Mouse (Mus musculus) intestine, postnatal 0 days (tissue): ENCODE results near the gene Dnpep. TPM values are rescaled to one million over a fixed set of nuclear protein-coding genes. Genes with fewer than 3 reads are reported as not detected.

Experiments used
- ATAC-seq: fragments of 200-750 bp; cut with Nextera tagmentation; 2 replicates; pipeline ENCODE4 v1.8.0; 2017; ENCODE audit warnings: mild to moderate bottlenecking, moderate TSS enrichment, moderate library complexity
- H3K27ac ChIP-seq: fragments of 300-500 bp; sonication (generic); 2 replicates; pipeline ENCODE4 v1.5.1; 2014; ENCODE audit warnings: mild to moderate bottlenecking, low read depth, low read length, moderate library complexity
- H3K27me3 ChIP-seq: fragments of 300-500 bp; sonication (generic); replicated peaks from 2 replicates; pipeline ENCODE4 v1.6.1; 2014; ENCODE audit warnings: low read length, mixed read lengths; ENCODE audit not compliant: control insufficient read depth, insufficient read depth
- H3K36me3 ChIP-seq: fragments of 300-500 bp; sonication (generic); 2 replicates; pipeline ENCODE4 v1.6.1; 2014; ENCODE audit warnings: mild to moderate bottlenecking, moderate library complexity; ENCODE audit not compliant: control insufficient read depth, insufficient read depth
- H3K4me1 ChIP-seq: fragments of 300-500 bp; sonication (generic); replicated peaks from 2 replicates; pipeline ENCODE4 v1.6.1; 2014; ENCODE audit warnings: antibody characterized with exemption, low read length, mixed read lengths; ENCODE audit not compliant: control insufficient read depth, insufficient read depth
- H3K4me2 ChIP-seq: fragments of 300-500 bp; sonication (generic); replicated peaks from 2 replicates; pipeline ENCODE4 v1.6.1; 2014; ENCODE audit warnings: low read depth, mild to moderate bottlenecking, moderate library complexity
- H3K4me3 ChIP-seq: fragments of 300-500 bp; sonication (generic); 2 replicates; pipeline ENCODE4 v1.5.1; 2014; ENCODE audit warnings: low read depth, low read length
- H3K9ac ChIP-seq: fragments of 300-500 bp; sonication (generic); 2 replicates; pipeline ENCODE4 v1.6.1; 2014; ENCODE audit warnings: mild to moderate bottlenecking, low read depth, low read length
- H3K9me3 ChIP-seq: fragments of 300-500 bp; sonication (generic); 2 replicates; pipeline ENCODE4 v1.6.1; 2016; ENCODE audit warnings: mixed run types; ENCODE audit not compliant: control insufficient read depth
- CTCF ChIP-seq: sonication (generic); IDR thresholded peaks from 2 replicates; pipeline ENCODE4 v1.5.1; 2016; ENCODE audit warnings: low read depth, mild to moderate bottlenecking, control low read depth, antibody characterized with exemption, moderate library complexity
- WGBS: fragments of 180-500 bp; shearing (Covaris S2); extraction: QIAGEN DNeasy Blood & Tissue Kit; methylation state at CpG from one replicate; pipeline ENCODE4 v1.1.7; 2014; 5-methylcytosine and 5-hydroxymethylcytosine counted together
- polyA plus RNA-seq: library from polyadenylated mRNA; unstranded; fragments of >200 nt; fragmentation: Nextera tagmentation; extraction: Ambion mirVana; gene quantifications from 2 replicates; pipeline ENCODE4 v1.2.1, GENCODE M21; 2015

Dnpep gene
- polyA plus RNA-seq, 1 experiment from 2014 or later: 125 TPM

GRCm38 (mm10) chr1:75289888-75290431 lies 27.8 kb downstream of the Dnpep start:
- Histone ChIP-seq H3K27me3 (no peaks in the 10 kb centered on the region), H3K4me2 (no peak overlapping the region), H3K27ac (no peak overlapping the region), H3K9ac (no peak overlapping the region), H3K36me3 (no peaks in the 10 kb centered on the region), H3K4me1 (no peaks in the 10 kb centered on the region), H3K9me3 (no peaks in the 10 kb centered on the region), H3K4me3 (no peak overlapping the region)
- WGBS: 66% methylated on average over 8 of the region's 8 CpGs
- no peak for ATAC-seq
- no peak for TF ChIP-seq CTCF

GRCm38 (mm10) chr1:75289376-75289775 lies 28.4 kb downstream of the Dnpep start:
- no peak overlapping the region for H3K27ac ChIP-seq
- H3K27me3 ChIP-seq: no peaks in the 10 kb centered on the region
- no peak for ATAC-seq
- no peak overlapping the region for H3K9ac ChIP-seq
- H3K4me1 ChIP-seq: no peaks in the 10 kb centered on the region
- no peak for TF ChIP-seq CTCF
- no peaks in the 10 kb centered on the region for H3K36me3 ChIP-seq
- H3K4me2 ChIP-seq: no peak overlapping the region
- H3K9me3 ChIP-seq: no peaks in the 10 kb centered on the region
- no peak overlapping the region for H3K4me3 ChIP-seq
- 15% methylated on average over 7 of the region's 7 CpGs for WGBS

DNA sequence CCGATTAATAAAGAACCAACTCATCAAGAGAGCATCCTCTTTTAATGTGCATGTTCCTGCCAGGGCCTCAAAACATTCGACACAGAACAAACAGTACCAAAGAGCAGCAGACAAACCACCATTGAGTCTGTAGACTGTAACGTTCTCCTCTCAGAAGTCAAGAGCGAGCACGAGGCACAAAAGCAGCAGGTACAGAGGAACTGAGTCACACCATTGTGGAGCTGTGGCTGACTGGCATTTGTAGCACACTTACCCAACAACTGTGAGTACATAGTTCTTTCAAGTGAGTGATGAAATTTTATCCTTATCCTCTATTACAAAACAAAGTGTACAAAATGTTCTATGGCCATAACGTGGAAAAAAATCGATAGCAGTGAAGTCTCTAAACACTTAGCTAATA lies 32.9 kb downstream of the Dnpep start:
- no peaks in the 10 kb centered on the region for H3K27me3 ChIP-seq
- H3K9me3 ChIP-seq: no peaks in the 10 kb centered on the region
- WGBS: 83% methylated on average over 7 of the region's 7 CpGs
- H3K36me3 ChIP-seq: no peaks in the 10 kb centered on the region
- no peaks in the 10 kb centered on the region for H3K4me1 ChIP-seq
- H3K27ac ChIP-seq: no peak overlapping the region
- no peak for TF ChIP-seq CTCF
- H3K4me2 ChIP-seq: no peak overlapping the region
- no peak for ATAC-seq
- H3K9ac ChIP-seq: no peak overlapping the region
- H3K4me3 ChIP-seq: no peak overlapping the region

- H3K4me2 ChIP-seq: no peak overlapping the region
- H3K4me1 ChIP-seq: no peaks in the 10 kb centered on the region
- H3K36me3 ChIP-seq: no peaks in the 10 kb centered on the region
- peaks cover 2% of the 10 kb centered on the region; the same call in 1 of the 2 replicates for H3K27me3 ChIP-seq
- ATAC-seq: no peak
- no peak overlapping the region for H3K27ac ChIP-seq
- 54% methylated on average over 5 of the region's 5 CpGs for WGBS
- no peak overlapping the region for H3K4me3 ChIP-seq
- TF ChIP-seq CTCF: no peak
- no peaks in the 10 kb centered on the region for H3K9me3 ChIP-seq
- H3K9ac ChIP-seq: no peak overlapping the region
These were observed 34.8 kb downstream of the Dnpep start for GRCm38 (mm10) chr1:75283017-75283416.

DNA sequence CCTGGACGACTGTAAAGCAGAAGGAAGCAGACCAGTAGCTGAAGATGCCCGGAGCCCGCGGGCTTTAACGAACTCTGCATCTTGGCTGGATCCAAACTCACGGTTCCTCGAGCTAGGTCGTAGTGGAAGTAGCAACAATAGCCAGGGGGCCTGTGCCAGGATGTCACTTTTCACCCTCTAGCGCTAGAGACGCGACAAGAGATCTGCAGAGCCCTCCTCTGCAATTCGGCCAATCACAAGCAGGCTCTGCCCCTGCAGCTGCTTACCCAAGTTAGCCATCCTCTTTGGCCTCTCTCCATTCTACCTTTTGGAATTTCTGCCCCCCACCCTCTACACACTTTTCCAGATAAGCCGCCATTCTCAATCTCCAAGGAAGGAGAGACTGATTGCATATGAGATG lies 39.6 kb downstream of the Dnpep start, which contains the start of gene Resp18:
Gene Resp18, minus strand, starts transcription at position 188 of the 400 bp plus-strand sequence.
- Histone ChIP-seq H3K27me3 (peaks cover 15% of the 10 kb centered on the region), H3K4me2 (no peak within 1 kb of the TSS), H3K36me3 (no peaks in the 10 kb centered on the region), H3K4me3 (no peak within 1 kb of the TSS), H3K27ac (no peak within 1 kb of the TSS), H3K9me3 (no peaks in the 10 kb centered on the region), H3K4me1 (no peaks in the 10 kb centered on the region), H3K9ac (no peak within 1 kb of the TSS)
- no peak for ATAC-seq
- WGBS: 10% methylated on average over 13 of the region's 13 CpGs
- TF ChIP-seq CTCF: no peak

DNA sequence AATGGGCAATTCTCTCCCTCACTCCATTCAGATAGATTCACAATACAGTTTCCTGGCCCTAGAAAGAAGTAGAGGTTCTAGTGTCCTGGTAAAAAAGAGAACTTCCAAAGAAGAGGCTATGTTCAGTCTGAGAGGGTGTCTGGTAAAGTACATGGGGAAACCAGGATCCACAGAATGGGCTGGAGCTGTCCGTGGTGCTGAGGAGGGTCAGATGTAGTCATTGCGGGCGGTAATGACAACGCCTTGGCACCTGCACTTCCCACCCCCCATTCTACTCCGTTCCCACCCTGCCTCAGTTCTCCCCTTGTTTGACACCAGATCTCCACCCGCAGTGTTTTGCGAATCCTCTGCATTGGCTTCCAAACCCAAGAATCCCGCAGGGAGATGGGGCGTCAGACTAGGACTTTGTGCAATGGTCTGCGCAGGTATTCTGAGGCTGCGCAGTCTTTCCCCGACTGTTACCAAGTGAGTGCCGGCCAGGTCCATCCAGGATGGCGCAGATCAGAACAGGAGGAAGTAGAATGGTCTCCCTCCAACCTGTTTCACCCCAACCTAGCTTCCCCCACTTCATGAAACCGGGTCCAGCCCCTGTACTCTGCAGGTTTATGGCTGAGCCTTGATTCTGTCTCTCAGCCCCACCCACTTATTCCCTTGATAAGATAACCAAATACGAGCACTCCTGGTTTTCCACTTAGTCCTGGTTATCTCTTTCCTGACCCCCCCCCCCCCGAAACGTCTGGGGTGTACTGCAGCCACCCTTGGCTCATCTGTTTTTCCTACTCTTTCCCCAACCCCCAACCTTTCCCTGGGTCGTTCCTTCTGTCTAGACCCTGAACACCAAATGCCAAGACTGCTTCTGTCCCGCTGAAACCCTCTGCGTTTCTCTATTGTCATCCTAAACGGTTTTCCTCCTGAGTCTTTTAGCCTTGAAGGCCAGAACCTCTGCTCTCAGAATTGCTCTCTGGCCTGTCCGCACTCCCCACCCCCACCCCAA lies 40.3 kb downstream of the Dnpep start:
- H3K36me3 ChIP-seq: no peaks in the 10 kb centered on the region
- no peak overlapping the region for H3K27ac ChIP-seq
- no peak for TF ChIP-seq CTCF
- no peaks in the 10 kb centered on the region for H3K4me1 ChIP-seq
- H3K9me3 ChIP-seq: no peaks in the 10 kb centered on the region
- WGBS: 6% methylated on average over 23 of the region's 23 CpGs
- H3K4me3 ChIP-seq: no peak overlapping the region
- ATAC-seq: no peak
- H3K4me2 ChIP-seq: no peak overlapping the region
- no peak overlapping the region for H3K9ac ChIP-seq
- peaks cover 15% of the 10 kb centered on the region for H3K27me3 ChIP-seq
